Mouse (Mus musculus): ENCODE measurements around the gene Hist1h2ae.
"Not testable (repeated sequence)": the region's sequence is repeated elsewhere in the genome, so short reads cannot be mapped to it uniquely, and the experiment has no call there.

Gene Hist1h2ae

GRCm38 (mm10) chr13:23584331-23584730 is 13.3 kb upstream of the Hist1h2ae start:
- DNase-seq (ENCODE audit: extremely low spot score, low spot score), result peak; percentile 40

GRCm38 (mm10) chr13:23583387-23584068 is 12.5 kb upstream of the Hist1h2ae start:
- DNase-seq (ENCODE audit: extremely low spot score, low spot score), result no peak

GRCm38 (mm10) chr13:23582219-23583056 is 11.4 kb upstream of the Hist1h2ae start:
- peak; percentile 43 for DNase-seq (ENCODE audit: extremely low spot score, low spot score)

- DNase-seq (ENCODE audit: extremely low spot score, low spot score), result peak; percentile 98
Measured at GRCm38 (mm10) chr13:23581408-23582218, 10.6 kb upstream of the Hist1h2ae start, which contains the start of gene Hist1h4d. TSS of gene Hist1h4d (plus strand) at chr13:23581598.

GRCm38 (mm10) chr13:23577835-23578234 is 6.8 kb upstream of the Hist1h2ae start:
- DNase-seq (ENCODE audit: extremely low spot score, low spot score), result no peak

GRCm38 (mm10) chr13:23576906-23577639 is 6.1 kb upstream of the Hist1h2ae start:
- DNase-seq (ENCODE audit: extremely low spot score, low spot score), result no peak

GRCm38 (mm10) chr13:23576351-23576881 is 5.4 kb upstream of the Hist1h2ae start:
- DNase-seq (ENCODE audit: extremely low spot score, low spot score), result peak; percentile 52

GRCm38 (mm10) chr13:23575864-23576313 is 4.9 kb upstream of the Hist1h2ae start:
- DNase-seq (ENCODE audit: extremely low spot score, low spot score), result not testable (repeated sequence)

GRCm38 (mm10) chr13:23575271-23575851 is 4.3 kb upstream of the Hist1h2ae start, which contains the start of gene Hist1h3d:
TSS of gene Hist1h3d (plus strand) at chr13:23575763.
- DNase-seq (ENCODE audit: extremely low spot score, low spot score), result peak; percentile 65

GRCm38 (mm10) chr13:23574546-23575170 is 3.6 kb upstream of the Hist1h2ae start:
- DNase-seq (ENCODE audit: extremely low spot score, low spot score), result not testable (repeated sequence)

GRCm38 (mm10) chr13:23573898-23574524 is 3.0 kb upstream of the Hist1h2ae start, which contains the start of the genes Hist1h2bf and Hist1h2ad:
TSS of gene Hist1h2bf (minus strand) at chr13:23574196.
TSS of gene Hist1h2ad (plus strand) at chr13:23574381.
- peak; percentile 83 for DNase-seq (ENCODE audit: extremely low spot score, low spot score)

- DNase-seq (ENCODE audit: extremely low spot score, low spot score), result not testable (repeated sequence)
Measured at GRCm38 (mm10) chr13:23573034-23573897, 2.2 kb upstream of the Hist1h2ae start.

GRCm38 (mm10) chr13:23572218-23573033 is 1.4 kb upstream of the Hist1h2ae start:
- DNase-seq (ENCODE audit: extremely low spot score, low spot score), result no peak

GRCm38 (mm10) chr13:23571504-23572217 is 641 bp upstream of the Hist1h2ae start:
- DNase-seq (ENCODE audit: extremely low spot score, low spot score), result not testable (repeated sequence)

GRCm38 (mm10) chr13:23570261-23571021 is 579 bp downstream of the Hist1h2ae start:
- not testable (repeated sequence) for DNase-seq (ENCODE audit: extremely low spot score, low spot score)

- no peak for DNase-seq (ENCODE audit: extremely low spot score, low spot score)
Measured at GRCm38 (mm10) chr13:23564482-23564881, 6.5 kb downstream of the Hist1h2ae start.

Data from neural tube, embryonic 10.5 days (tissue).